Mouse (Mus musculus) mouse trophoblast stem cell (cell line): ENCODE measurements around the gene Lce1l.
"Not testable (repeated sequence)": the region's sequence is repeated elsewhere in the genome, so short reads cannot be mapped to it uniquely, and the experiment has no call there.

ENCODE experiments used
- in situ Hi-C, 2 experiments: fragments of 300-500 bp; cut with MseI, MboI; formaldehyde crosslinking; loops; 2 replicates in 1 of 2; 3 replicates in 1 of 2; pipeline ENCODE4 v1.15.1; 2025

The Lce1l gene

DNA sequence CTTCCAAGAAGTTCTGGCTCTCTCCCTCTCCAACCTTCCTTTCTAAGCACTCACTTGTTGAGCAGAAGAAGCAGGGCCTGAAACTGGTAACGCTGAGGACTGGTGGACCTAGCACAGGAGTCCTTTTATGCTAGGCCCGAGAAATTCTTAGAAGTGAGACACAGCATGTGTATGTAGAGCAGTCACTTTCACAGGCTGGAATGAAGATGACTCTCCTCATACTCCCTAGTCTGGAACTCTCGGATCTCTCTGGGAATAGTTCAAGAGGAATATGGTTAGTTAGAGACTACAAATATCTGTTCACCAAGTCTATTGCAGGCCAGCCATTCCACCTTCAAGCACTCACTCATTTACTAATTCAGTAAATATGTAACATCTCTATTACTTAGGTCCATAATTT, at the start of gene Lce1l:
Gene Lce1l, minus strand, starts transcription at position 101 of the 400 bp plus-strand sequence.
- in situ Hi-C loops: no loop called here

DNA sequence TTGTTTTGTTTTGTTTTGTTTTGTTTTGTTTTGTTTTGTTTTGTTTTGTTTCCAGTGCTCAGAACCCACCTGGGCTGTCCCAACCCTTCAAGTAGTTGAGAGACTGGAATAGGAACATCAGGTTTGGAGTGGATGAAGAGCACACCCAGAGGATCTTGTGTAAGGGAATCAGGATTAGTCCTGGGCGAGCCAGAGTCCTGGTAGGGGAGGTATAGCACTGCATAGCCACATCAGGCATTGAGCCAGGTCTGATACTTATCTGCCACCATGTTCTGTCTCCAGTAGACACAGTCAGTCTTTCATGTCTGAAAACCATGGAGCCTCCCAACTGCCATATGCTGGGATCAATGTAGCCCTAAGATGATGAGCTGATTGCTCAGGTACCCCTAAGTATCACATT, 43.4 kb upstream of the Lce1l start:
- in situ Hi-C loops: no loop called here

DNA sequence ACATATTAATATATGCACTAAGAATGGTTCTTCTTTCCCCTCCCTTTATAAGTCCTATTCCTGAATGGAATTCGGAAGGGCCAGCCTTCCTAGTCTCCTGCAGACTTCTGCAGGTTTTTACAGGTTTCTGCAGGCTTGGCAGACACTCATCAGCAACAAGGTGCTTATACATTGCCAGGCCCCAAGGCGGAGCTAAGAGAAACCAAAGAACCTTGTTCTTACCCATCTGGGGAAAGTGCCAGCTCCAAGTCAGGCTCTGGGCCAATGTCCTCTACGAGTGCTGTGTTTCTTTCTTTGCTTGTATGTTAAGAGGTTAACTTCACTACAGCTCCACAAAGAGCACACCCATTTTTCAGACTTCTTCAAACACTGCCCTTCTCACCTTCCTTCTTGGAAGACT, 43.0 kb upstream of the Lce1l start:
- in situ Hi-C loops: no loop called here

DNA sequence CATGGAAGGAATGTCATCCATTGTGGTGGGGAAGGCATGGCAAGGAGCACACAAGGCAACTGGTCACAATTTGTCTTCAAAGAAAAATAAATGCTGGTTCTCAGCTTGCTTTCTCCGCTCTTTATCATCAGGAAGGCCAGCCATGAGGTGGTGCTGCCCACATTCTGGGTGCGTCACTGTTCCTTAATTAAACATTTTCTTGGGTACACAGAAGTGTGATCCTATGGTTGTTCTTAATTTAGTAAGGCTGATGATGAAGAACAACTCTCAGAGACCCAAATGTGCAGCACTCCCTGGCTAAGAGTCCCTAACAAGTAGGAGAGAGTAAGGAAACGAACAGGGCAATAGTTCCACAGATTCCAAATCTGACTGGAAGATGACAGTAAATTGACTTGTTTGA, 23.1 kb upstream of the Lce1l start:
- in situ Hi-C loops: no loop called here

DNA sequence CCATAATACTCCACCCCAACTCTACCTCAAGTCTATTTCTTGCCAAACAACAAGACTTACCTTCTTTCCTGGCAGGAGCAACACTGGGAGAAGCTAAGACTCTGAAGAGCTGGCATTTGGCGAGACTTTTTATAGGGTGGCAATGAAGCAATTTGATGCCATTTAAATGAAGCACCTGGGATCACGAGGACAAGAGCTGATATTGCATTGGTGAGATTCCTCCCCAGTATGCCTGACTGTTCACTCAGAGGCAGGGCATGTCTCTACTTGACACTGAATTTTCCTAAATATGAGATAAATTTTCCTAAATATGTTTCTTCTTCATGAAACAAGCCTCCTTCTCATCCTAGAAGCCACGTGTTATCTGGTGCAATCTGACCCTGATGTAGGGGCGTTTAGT, 19.0 kb upstream of the Lce1l start, which contains the start of gene 2310050C09Rik:
Gene 2310050C09Rik, minus strand, starts transcription at position 101 of the 400 bp plus-strand sequence.
- in situ Hi-C loops: no loop called here

DNA sequence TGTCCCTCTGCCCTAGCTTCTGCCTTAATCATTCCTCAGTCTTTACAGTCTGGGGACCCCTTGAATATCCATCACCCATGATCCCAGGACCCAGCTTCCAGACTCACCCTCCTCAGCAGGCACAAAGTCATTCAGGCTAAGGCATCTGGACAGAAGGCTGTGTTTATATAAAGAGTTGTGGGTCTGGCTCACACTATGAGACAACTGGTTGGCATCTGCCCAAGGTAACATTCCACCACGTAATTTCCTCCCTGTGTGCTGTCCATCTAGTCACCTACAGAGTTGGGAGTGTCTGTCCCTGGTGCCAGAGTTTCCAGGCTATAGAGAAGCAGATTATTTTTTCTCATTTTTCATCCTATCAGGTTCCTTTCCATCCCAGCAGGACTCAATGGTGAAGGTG, 24.0 kb downstream of the Lce1l start, which contains the start of gene Kprp:
Gene Kprp, minus strand, starts transcription at position 140 of the 400 bp plus-strand sequence.
- in situ Hi-C loops: no loop called here

DNA sequence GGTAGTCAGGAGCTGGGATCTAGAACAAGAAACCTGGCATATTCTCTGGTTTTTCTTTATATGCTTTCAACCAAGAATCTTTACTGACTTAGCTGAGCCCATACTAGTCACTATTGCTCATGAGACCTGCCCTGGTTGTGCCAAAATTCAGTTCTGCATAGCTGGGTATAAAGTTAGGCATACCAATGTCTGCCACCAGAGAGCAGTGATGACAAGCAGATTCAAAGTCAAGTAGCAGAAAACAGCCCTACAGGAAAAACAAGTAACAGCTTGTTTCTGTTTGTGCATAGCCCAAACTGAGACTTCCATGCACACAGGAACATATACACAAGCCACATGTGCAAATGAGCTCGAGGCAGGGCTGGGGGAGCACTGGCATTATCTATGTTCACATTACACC, 25.3 kb downstream of the Lce1l start:
- in situ Hi-C loops: no loop called here

DNA sequence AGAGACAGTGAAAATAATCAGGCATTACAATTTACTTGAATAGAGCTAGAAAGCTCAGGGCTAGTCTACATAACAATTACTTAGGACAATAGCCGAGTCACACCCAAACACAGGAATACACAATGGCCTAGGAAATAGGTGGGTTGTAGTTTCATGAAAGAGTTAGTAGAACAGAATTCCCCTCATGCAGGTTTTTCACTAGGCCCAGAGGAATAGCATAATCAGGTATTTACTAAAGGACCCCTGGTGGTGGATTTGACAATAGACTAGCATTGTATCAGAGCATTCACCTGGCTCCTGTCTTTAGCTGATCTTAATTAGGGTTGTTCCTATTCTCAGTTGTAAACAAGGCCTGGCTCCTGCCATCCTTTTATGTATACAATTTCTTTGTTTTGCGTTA, 35.0 kb downstream of the Lce1l start:
- in situ Hi-C loops: not testable (repeated sequence)

DNA sequence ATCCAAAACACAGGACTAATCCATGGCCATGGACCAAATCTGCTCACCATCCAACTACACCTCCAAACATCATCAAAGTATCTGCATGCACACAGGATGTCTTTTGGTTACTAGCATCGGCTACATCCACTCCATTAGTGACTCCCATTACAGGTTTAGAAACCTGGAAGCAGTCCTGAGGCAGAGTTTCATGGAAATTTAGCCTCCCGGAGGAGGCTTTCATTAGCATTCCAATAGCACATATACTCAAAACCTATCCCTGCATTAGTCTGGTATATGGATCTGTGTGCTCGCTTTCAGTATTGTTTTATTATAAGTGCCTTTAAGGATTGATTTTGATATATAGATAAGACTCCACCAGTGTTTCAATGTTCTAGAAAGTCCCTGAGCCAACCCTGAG, 35.5 kb downstream of the Lce1l start:
- in situ Hi-C loops: no loop called here

DNA sequence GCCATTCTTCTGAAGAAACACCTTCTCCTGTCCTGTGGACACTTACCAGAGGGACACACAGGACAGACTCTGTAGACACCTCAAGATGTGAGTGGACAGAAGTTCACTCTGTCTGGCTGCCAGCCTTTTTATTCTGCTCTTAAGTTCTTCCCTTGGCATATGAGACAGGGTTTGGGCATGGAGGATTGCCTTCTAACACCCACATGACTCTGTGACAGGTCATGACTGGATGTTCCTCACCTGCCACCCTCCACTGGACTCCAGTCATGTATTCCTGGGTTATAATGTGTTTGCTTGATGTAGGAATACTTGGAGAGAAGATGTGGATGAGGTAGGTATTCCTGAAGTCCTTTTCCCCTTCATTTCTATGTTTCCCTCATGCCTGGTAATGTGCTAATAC, 43.3 kb downstream of the Lce1l start, which contains the start of gene Lce1k:
Gene Lce1k, minus strand, starts transcription at position 101 of the 400 bp plus-strand sequence.
- in situ Hi-C loops: no loop called here
